Mouse (Mus musculus) midbrain, embryonic 13.5 days (tissue): Measurements from ENCODE around the gene AL731706.1. TPM values are rescaled to one million over a fixed set of nuclear protein-coding genes. Genes with fewer than 3 reads are reported as not detected.
A peak's percentile ranks its signal among the peaks of the same experiment; 100 is the strongest.

Experiments
- ATAC-seq: fragments of 200-750 bp; cut with Nextera tagmentation; 2 replicates; pipeline ENCODE4 v1.8.0; 2017; ENCODE audit warnings: mild to moderate bottlenecking, moderate TSS enrichment, moderate library complexity
- H3K27ac ChIP-seq: fragments of 300-500 bp; sonication (generic); 2 replicates; pipeline ENCODE4 v1.5.1; 2015; ENCODE audit warnings: inconsistent platforms, mild to moderate bottlenecking, moderate library complexity
- H3K27me3 ChIP-seq: fragments of 300-500 bp; sonication (generic); 2 replicates; pipeline ENCODE4 v1.6.1; 2015; ENCODE audit warnings: mild to moderate bottlenecking, inconsistent platforms
- H3K36me3 ChIP-seq: fragments of 300-500 bp; sonication (generic); 2 replicates; pipeline ENCODE4 v1.6.1; 2015; ENCODE audit warnings: mild to moderate bottlenecking, inconsistent platforms
- H3K4me1 ChIP-seq: fragments of 300-500 bp; sonication (generic); replicated peaks from 2 replicates; pipeline ENCODE4 v1.6.1; 2015; ENCODE audit warnings: inconsistent platforms
- H3K4me2 ChIP-seq: fragments of 300-500 bp; sonication (generic); replicated peaks from 2 replicates; pipeline ENCODE4 v1.6.1; 2015; ENCODE audit warnings: moderate library complexity, mild to moderate bottlenecking, inconsistent platforms
- H3K4me3 ChIP-seq: fragments of 300-500 bp; sonication (generic); replicated peaks from 2 replicates; pipeline ENCODE4 v1.5.1; 2015; ENCODE audit warnings: mild to moderate bottlenecking, inconsistent platforms
- H3K9ac ChIP-seq: fragments of 300-500 bp; sonication (generic); replicated peaks from 2 replicates; pipeline ENCODE4 v1.6.1; 2015; ENCODE audit warnings: mild to moderate bottlenecking, inconsistent platforms
- H3K9me3 ChIP-seq: fragments of 300-500 bp; sonication (generic); 2 replicates; pipeline ENCODE4 v1.6.1; 2016; ENCODE audit warnings: mild to moderate bottlenecking, inconsistent platforms
- WGBS: fragments of 180-500 bp; shearing (Covaris S2); methylation state at CpG from one replicate; pipeline ENCODE4 v1.1.7; 2015; 5-methylcytosine and 5-hydroxymethylcytosine counted together
- polyA plus RNA-seq: library from polyadenylated mRNA; unstranded; fragments of >200 nt; fragmentation: Nextera tagmentation; extraction: Ambion mirVana; gene quantifications from 2 replicates; pipeline ENCODE4 v1.2.1, GENCODE M21; 2015

AL731706.1 gene
- 20.3 and 23.2 TPM in 2 replicates for polyA plus RNA-seq

- Histone ChIP-seq H3K27me3 (no peaks in the 10 kb centered on the region), H3K4me3 (peak within 1 kb of the TSS; percentile 61), H3K9me3 (no peaks in the 10 kb centered on the region), H3K4me2 (peak within 1 kb of the TSS; percentile 50), H3K4me1 (peaks cover 24% of the 10 kb centered on the region), H3K36me3 (no peaks in the 10 kb centered on the region), H3K9ac (peak within 1 kb of the TSS; percentile 71), H3K27ac (peak within 1 kb of the TSS; percentile 90)
- ATAC-seq, result peak; percentile 97
- under 1% methylated on average over 49 of the region's 49 CpGs for WGBS
Observed at GRCm38 (mm10) chr2:136891068-136891950, at the start of gene AL731706.1, which contains the start of the genes Slx4ip and Mkks. Gene AL731706.1, minus strand, starts transcription at chr2:136891389. Gene Slx4ip, plus strand, starts transcription at chr2:136891218. Gene Mkks, minus strand, starts transcription at chr2:136891389.

GRCm38 (mm10) chr2:136938249-136938648 is 47.1 kb upstream of the AL731706.1 start:
- no peak overlapping the region for H3K27ac ChIP-seq
- no peak for ATAC-seq
- no peaks in the 10 kb centered on the region for H3K9me3 ChIP-seq
- H3K36me3 ChIP-seq, result no peaks in the 10 kb centered on the region
- H3K4me3 ChIP-seq, result no peak overlapping the region
- 93% methylated on average over 1 of the region's 1 CpGs for WGBS
- no peak overlapping the region for H3K4me2 ChIP-seq
- no peak overlapping the region for H3K9ac ChIP-seq
- no peaks in the 10 kb centered on the region for H3K4me1 ChIP-seq
- H3K27me3 ChIP-seq, result no peaks in the 10 kb centered on the region

- Histone ChIP-seq H3K36me3 (no peaks in the 10 kb centered on the region), H3K9ac (no peak overlapping the region), H3K27ac (no peak overlapping the region), H3K4me1 (no peaks in the 10 kb centered on the region), H3K4me2 (no peak overlapping the region), H3K9me3 (no peaks in the 10 kb centered on the region), H3K27me3 (no peaks in the 10 kb centered on the region), H3K4me3 (no peak overlapping the region)
- 92% methylated on average over 4 of the region's 4 CpGs for WGBS
- ATAC-seq, result no peak
Observed at GRCm38 (mm10) chr2:136936391-136937288, 45.5 kb upstream of the AL731706.1 start.

- 76% methylated on average over 4 of the region's 4 CpGs for WGBS
- H3K4me2 ChIP-seq, result no peak overlapping the region
- H3K9ac ChIP-seq, result no peak overlapping the region
- H3K4me1 ChIP-seq, result no peaks in the 10 kb centered on the region
- no peak overlapping the region for H3K27ac ChIP-seq
- peak; percentile 27; the same call in 1 of the 2 replicates for ATAC-seq
- H3K9me3 ChIP-seq, result no peaks in the 10 kb centered on the region
- no peaks in the 10 kb centered on the region for H3K27me3 ChIP-seq
- H3K36me3 ChIP-seq, result no peaks in the 10 kb centered on the region
- no peak overlapping the region for H3K4me3 ChIP-seq
Observed at GRCm38 (mm10) chr2:136921003-136921408, 29.8 kb upstream of the AL731706.1 start.

GRCm38 (mm10) chr2:136920257-136920993 is 29.2 kb upstream of the AL731706.1 start:
- no peak for ATAC-seq
- H3K4me3 ChIP-seq, result no peak overlapping the region
- no peak overlapping the region for H3K27ac ChIP-seq
- no peak overlapping the region for H3K4me2 ChIP-seq
- H3K27me3 ChIP-seq, result no peaks in the 10 kb centered on the region
- H3K9me3 ChIP-seq, result no peaks in the 10 kb centered on the region
- no peak overlapping the region for H3K9ac ChIP-seq
- H3K4me1 ChIP-seq, result no peaks in the 10 kb centered on the region
- H3K36me3 ChIP-seq, result no peaks in the 10 kb centered on the region
- 91% methylated on average over 3 of the region's 3 CpGs for WGBS

GRCm38 (mm10) chr2:136919433-136919832 is 28.2 kb upstream of the AL731706.1 start:
- WGBS, result 100% methylated on average over 1 of the region's 1 CpGs
- ATAC-seq, result no peak
- Histone ChIP-seq H3K9ac (no peak overlapping the region), H3K4me3 (no peak overlapping the region), H3K36me3 (no peaks in the 10 kb centered on the region), H3K27me3 (no peaks in the 10 kb centered on the region), H3K9me3 (no peaks in the 10 kb centered on the region), H3K4me1 (no peaks in the 10 kb centered on the region), H3K4me2 (no peak overlapping the region), H3K27ac (no peak overlapping the region)

GRCm38 (mm10) chr2:136914334-136914902 is 23.2 kb upstream of the AL731706.1 start:
- ATAC-seq, result 0 out of 2 replicates have a peak, but pooled peaks have one; percentile 61
- H3K9ac ChIP-seq, result no peak overlapping the region
- no peaks in the 10 kb centered on the region for H3K36me3 ChIP-seq
- no peaks in the 10 kb centered on the region for H3K27me3 ChIP-seq
- no peaks in the 10 kb centered on the region for H3K9me3 ChIP-seq
- H3K4me3 ChIP-seq, result no peak overlapping the region
- WGBS, result 42% methylated on average over 3 of the region's 3 CpGs
- no peak overlapping the region for H3K4me2 ChIP-seq
- peaks cover 18% of the 10 kb centered on the region for H3K4me1 ChIP-seq
- H3K27ac ChIP-seq, result no peak overlapping the region

- H3K27me3 ChIP-seq, result no peaks in the 10 kb centered on the region
- no peak overlapping the region for H3K4me2 ChIP-seq
- no peak for ATAC-seq
- H3K4me3 ChIP-seq, result no peak overlapping the region
- no peak overlapping the region for H3K9ac ChIP-seq
- H3K4me1 ChIP-seq, result peaks cover 18% of the 10 kb centered on the region
- no peaks in the 10 kb centered on the region for H3K36me3 ChIP-seq
- no peaks in the 10 kb centered on the region for H3K9me3 ChIP-seq
- 10% methylated on average over 3 of the region's 3 CpGs for WGBS
- H3K27ac ChIP-seq, result no peak overlapping the region
Observed at GRCm38 (mm10) chr2:136913021-136913420, 21.8 kb upstream of the AL731706.1 start.

- H3K4me3 ChIP-seq, result no peak overlapping the region
- H3K36me3 ChIP-seq, result no peaks in the 10 kb centered on the region
- ATAC-seq, result no peak
- H3K4me2 ChIP-seq, result no peak overlapping the region
- H3K27ac ChIP-seq, result 0 out of 2 replicates have a peak overlapping the region, but pooled peaks have one; percentile 25
- peaks cover 18% of the 10 kb centered on the region for H3K4me1 ChIP-seq
- no peak overlapping the region for H3K9ac ChIP-seq
- H3K9me3 ChIP-seq, result no peaks in the 10 kb centered on the region
- H3K27me3 ChIP-seq, result no peaks in the 10 kb centered on the region
- WGBS, result 3% methylated on average over 4 of the region's 4 CpGs
Observed at GRCm38 (mm10) chr2:136911958-136912411, 20.8 kb upstream of the AL731706.1 start.

- Histone ChIP-seq H3K9ac (no peak overlapping the region), H3K27me3 (no peaks in the 10 kb centered on the region), H3K27ac (no peak overlapping the region), H3K4me2 (no peak overlapping the region), H3K9me3 (no peaks in the 10 kb centered on the region), H3K4me1 (peaks cover 18% of the 10 kb centered on the region), H3K36me3 (peaks cover 11% of the 10 kb centered on the region), H3K4me3 (no peak overlapping the region)
- ATAC-seq, result no peak
- 70% methylated on average over 2 of the region's 2 CpGs for WGBS
Observed at GRCm38 (mm10) chr2:136909298-136909697, 18.1 kb upstream of the AL731706.1 start.

- no peaks in the 10 kb centered on the region for H3K27me3 ChIP-seq
- H3K4me2 ChIP-seq, result no peak overlapping the region
- no peak overlapping the region for H3K4me3 ChIP-seq
- H3K27ac ChIP-seq, result no peak overlapping the region
- H3K4me1 ChIP-seq, result peaks cover 18% of the 10 kb centered on the region
- H3K36me3 ChIP-seq, result peaks cover 11% of the 10 kb centered on the region
- no peak for ATAC-seq
- H3K9me3 ChIP-seq, result no peaks in the 10 kb centered on the region
- WGBS, result 75% methylated on average over 3 of the region's 3 CpGs
- no peak overlapping the region for H3K9ac ChIP-seq
Observed at GRCm38 (mm10) chr2:136908596-136908995, 17.4 kb upstream of the AL731706.1 start.
